Mouse (Mus musculus) liver, embryonic 14.5 days (tissue): ENCODE results near the gene Srsf6.

ENCODE experiments used
- CTCF ChIP-seq: IDR thresholded peaks from 2 replicates; pipeline ENCODE4 v1.5.1; 2016; ENCODE audit warnings: antibody characterized with exemption, low read depth, control low read depth
- EP300 ChIP-seq: IDR thresholded peaks from 2 replicates; pipeline ENCODE4 v1.6.1; 2016; ENCODE audit warnings: antibody characterized with exemption, low read depth

DNA sequence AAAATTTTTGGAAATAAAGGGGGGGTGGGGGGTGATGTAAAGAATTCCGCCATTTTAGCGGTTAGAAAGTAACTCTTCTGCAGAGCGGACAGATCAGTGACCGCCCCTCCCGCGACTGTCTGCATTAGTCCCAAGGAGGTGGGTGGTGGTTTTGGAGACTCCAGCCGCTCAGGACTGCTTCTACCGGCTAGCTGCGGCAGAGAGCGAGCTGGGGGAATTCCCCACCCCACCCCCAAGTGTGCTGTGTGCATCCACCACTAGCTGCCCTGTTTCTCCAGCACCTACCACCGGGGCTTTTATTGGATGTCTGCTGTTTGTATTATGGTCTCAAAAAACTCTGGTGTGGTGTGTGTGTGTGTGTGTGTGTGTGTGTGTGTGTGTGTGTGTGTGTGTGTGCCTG is 12.6 kb downstream of the Srsf6 start:
- no peak for TF ChIP-seq CTCF
- TF ChIP-seq EP300: no peak
